Mouse (Mus musculus): ENCODE results near the gene Gprc5c. TPM values are rescaled to one million over a fixed set of nuclear protein-coding genes. Genes with fewer than 3 reads are reported as not detected.
A peak's percentile ranks its signal among the peaks of the same experiment; 100 is the strongest.

The Gprc5c gene
- polyA plus RNA-seq, 1 experiment from 2014 or later = 3.7 TPM

DNA sequence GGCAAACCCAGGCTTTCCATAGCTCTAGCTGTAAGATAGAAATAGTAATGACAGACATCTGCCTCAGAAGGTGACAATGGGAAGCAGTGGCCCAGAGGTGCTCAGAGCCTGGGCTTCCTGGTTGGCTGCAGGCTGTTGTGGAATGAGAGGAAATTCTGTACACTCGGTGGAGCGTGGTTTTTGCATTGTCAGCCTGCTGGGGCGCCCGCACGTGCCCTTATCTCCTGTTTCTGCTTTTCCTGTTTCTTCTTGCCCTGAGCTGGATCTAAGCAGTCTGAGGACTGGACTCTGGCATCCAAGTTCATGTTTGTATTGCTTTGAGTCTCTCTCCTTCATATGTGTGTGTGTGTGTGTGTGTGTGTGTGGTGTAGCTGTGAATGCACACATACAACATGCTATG is 24.3 kb upstream of the Gprc5c start:
- Histone ChIP-seq H3K4me2 (ENCODE audit: low read depth, low read length) (no peak overlapping the region), H3K36me3 (ENCODE audit: control insufficient read depth, insufficient read depth, low read length) (no peaks in the 10 kb centered on the region), H3K27ac (ENCODE audit: low read depth, low read length) (no peak overlapping the region), H3K9ac (replicated peaks; ENCODE audit: low read depth, low read length) (no peak overlapping the region), H3K4me3 (ENCODE audit: low read depth, low read length) (no peak overlapping the region), H3K27me3 (ENCODE audit: control insufficient read depth, insufficient read depth, low read length) (no peaks in the 10 kb centered on the region), H3K4me1 (ENCODE audit: control insufficient read depth, insufficient read depth, low read length) (peaks cover 16% of the 10 kb centered on the region), H3K9me3 (ENCODE audit: control insufficient read depth, low read length) (no peaks in the 10 kb centered on the region)
- WGBS = 75% methylated on average over 5 of the region's 5 CpGs
- no peak for ATAC-seq (ENCODE audit: low read depth)

GRCm38 (mm10) chr11:114829499-114830432 is 21.2 kb upstream of the Gprc5c start:
- Histone ChIP-seq H3K9me3 (ENCODE audit: control insufficient read depth, low read length) (no peaks in the 10 kb centered on the region), H3K9ac (replicated peaks; ENCODE audit: low read depth, low read length) (peak overlapping the region; percentile 32; the same call in 1 of the 2 replicates), H3K27ac (ENCODE audit: low read depth, low read length) (no peak overlapping the region), H3K4me1 (ENCODE audit: control insufficient read depth, insufficient read depth, low read length) (peaks cover 8% of the 10 kb centered on the region; the same call in 1 of the 2 replicates), H3K36me3 (ENCODE audit: control insufficient read depth, insufficient read depth, low read length) (no peaks in the 10 kb centered on the region), H3K4me3 (ENCODE audit: low read depth, low read length) (0 out of 2 replicates have a peak overlapping the region, but pooled peaks have one; percentile 13), H3K27me3 (ENCODE audit: control insufficient read depth, insufficient read depth, low read length) (no peaks in the 10 kb centered on the region), H3K4me2 (ENCODE audit: low read depth, low read length) (peak overlapping the region; percentile 38)
- ATAC-seq (ENCODE audit: low read depth) = no peak
- WGBS = 9% methylated on average over 24 of the region's 24 CpGs

GRCm38 (mm10) chr11:114830433-114830773 is 20.5 kb upstream of the Gprc5c start:
- Histone ChIP-seq H3K4me2 (ENCODE audit: low read depth, low read length) (peak overlapping the region; percentile 38), H3K9ac (replicated peaks; ENCODE audit: low read depth, low read length) (no peak overlapping the region), H3K4me1 (ENCODE audit: control insufficient read depth, insufficient read depth, low read length) (peaks cover 8% of the 10 kb centered on the region; the same call in 1 of the 2 replicates), H3K27ac (ENCODE audit: low read depth, low read length) (no peak overlapping the region), H3K4me3 (ENCODE audit: low read depth, low read length) (no peak overlapping the region), H3K36me3 (ENCODE audit: control insufficient read depth, insufficient read depth, low read length) (no peaks in the 10 kb centered on the region), H3K9me3 (ENCODE audit: control insufficient read depth, low read length) (no peaks in the 10 kb centered on the region), H3K27me3 (ENCODE audit: control insufficient read depth, insufficient read depth, low read length) (no peaks in the 10 kb centered on the region)
- 12% methylated on average over 8 of the region's 8 CpGs for WGBS
- no peak for ATAC-seq (ENCODE audit: low read depth)

GRCm38 (mm10) chr11:114833166-114833565 is 17.8 kb upstream of the Gprc5c start:
- H3K9me3 ChIP-seq (ENCODE audit: control insufficient read depth, low read length) = no peaks in the 10 kb centered on the region
- no peak overlapping the region for H3K4me3 ChIP-seq (ENCODE audit: low read depth, low read length)
- no peaks in the 10 kb centered on the region for H3K36me3 ChIP-seq (ENCODE audit: control insufficient read depth, insufficient read depth, low read length)
- H3K27ac ChIP-seq (ENCODE audit: low read depth, low read length) = no peak overlapping the region
- H3K4me1 ChIP-seq (ENCODE audit: control insufficient read depth, insufficient read depth, low read length) = peaks cover 8% of the 10 kb centered on the region; the same call in 1 of the 2 replicates
- 77% methylated on average over 5 of the region's 5 CpGs for WGBS
- no peak overlapping the region for H3K9ac ChIP-seq (replicated peaks; ENCODE audit: low read depth, low read length)
- no peaks in the 10 kb centered on the region for H3K27me3 ChIP-seq (ENCODE audit: control insufficient read depth, insufficient read depth, low read length)
- no peak overlapping the region for H3K4me2 ChIP-seq (ENCODE audit: low read depth, low read length)
- ATAC-seq (ENCODE audit: low read depth) = no peak

GRCm38 (mm10) chr11:114843818-114844463 is 7.0 kb upstream of the Gprc5c start:
- WGBS = 3% methylated on average over 8 of the region's 8 CpGs
- no peak overlapping the region for H3K9ac ChIP-seq (replicated peaks; ENCODE audit: low read depth, low read length)

GRCm38 (mm10) chr11:114844464-114845220 is 6.3 kb upstream of the Gprc5c start:
- 0 out of 2 replicates have a peak, but pooled peaks cover 3% of the 10 kb centered on the region for H3K4me1 ChIP-seq (ENCODE audit: control insufficient read depth, insufficient read depth, low read length)
- no peaks in the 10 kb centered on the region for H3K9me3 ChIP-seq (ENCODE audit: control insufficient read depth, low read length)
- no peaks in the 10 kb centered on the region for H3K36me3 ChIP-seq (ENCODE audit: control insufficient read depth, insufficient read depth, low read length)
- no peak overlapping the region for H3K4me2 ChIP-seq (ENCODE audit: low read depth, low read length)
- 69% methylated on average over 7 of the region's 7 CpGs for WGBS
- H3K9ac ChIP-seq (replicated peaks; ENCODE audit: low read depth, low read length) = no peak overlapping the region
- H3K4me3 ChIP-seq (ENCODE audit: low read depth, low read length) = no peak overlapping the region
- no peak for ATAC-seq (ENCODE audit: low read depth)
- H3K27me3 ChIP-seq (ENCODE audit: control insufficient read depth, insufficient read depth, low read length) = peaks cover 4% of the 10 kb centered on the region
- H3K27ac ChIP-seq (ENCODE audit: low read depth, low read length) = no peak overlapping the region

More at GRCm38 (mm10) chr11:114843818-114844463, 7.0 kb upstream of the Gprc5c start:
- Histone ChIP-seq H3K27ac (ENCODE audit: low read depth, low read length) (no peak overlapping the region), H3K4me1 (ENCODE audit: control insufficient read depth, insufficient read depth, low read length) (0 out of 2 replicates have a peak, but pooled peaks cover 3% of the 10 kb centered on the region), H3K4me2 (ENCODE audit: low read depth, low read length) (no peak overlapping the region), H3K27me3 (ENCODE audit: control insufficient read depth, insufficient read depth, low read length) (no peaks in the 10 kb centered on the region), H3K36me3 (ENCODE audit: control insufficient read depth, insufficient read depth, low read length) (no peaks in the 10 kb centered on the region), H3K4me3 (ENCODE audit: low read depth, low read length) (no peak overlapping the region), H3K9me3 (ENCODE audit: control insufficient read depth, low read length) (no peaks in the 10 kb centered on the region)
- no peak; the same call in 1 of the 2 replicates for ATAC-seq (ENCODE audit: low read depth)

- no peak for ATAC-seq (ENCODE audit: low read depth)
- H3K4me3 ChIP-seq (ENCODE audit: low read depth, low read length) = no peak overlapping the region
- H3K27me3 ChIP-seq (ENCODE audit: control insufficient read depth, insufficient read depth, low read length) = peaks cover 13% of the 10 kb centered on the region
- H3K27ac ChIP-seq (ENCODE audit: low read depth, low read length) = no peak overlapping the region
- WGBS = 85% methylated on average over 4 of the region's 4 CpGs
- H3K9me3 ChIP-seq (ENCODE audit: control insufficient read depth, low read length) = no peaks in the 10 kb centered on the region
- H3K36me3 ChIP-seq (ENCODE audit: control insufficient read depth, insufficient read depth, low read length) = no peaks in the 10 kb centered on the region
- no peak overlapping the region for H3K9ac ChIP-seq (replicated peaks; ENCODE audit: low read depth, low read length)
- H3K4me2 ChIP-seq (ENCODE audit: low read depth, low read length) = no peak overlapping the region
- H3K4me1 ChIP-seq (ENCODE audit: control insufficient read depth, insufficient read depth, low read length) = 0 out of 2 replicates have a peak, but pooled peaks cover 9% of the 10 kb centered on the region
Observed at GRCm38 (mm10) chr11:114846336-114846735, 4.6 kb upstream of the Gprc5c start.

GRCm38 (mm10) chr11:114847008-114847407 is 3.9 kb upstream of the Gprc5c start:
- Histone ChIP-seq H3K9me3 (ENCODE audit: control insufficient read depth, low read length) (no peaks in the 10 kb centered on the region), H3K4me2 (ENCODE audit: low read depth, low read length) (no peak overlapping the region), H3K27ac (ENCODE audit: low read depth, low read length) (no peak overlapping the region), H3K27me3 (ENCODE audit: control insufficient read depth, insufficient read depth, low read length) (peaks cover 20% of the 10 kb centered on the region), H3K36me3 (ENCODE audit: control insufficient read depth, insufficient read depth, low read length) (no peaks in the 10 kb centered on the region), H3K4me1 (ENCODE audit: control insufficient read depth, insufficient read depth, low read length) (0 out of 2 replicates have a peak, but pooled peaks cover 13% of the 10 kb centered on the region), H3K4me3 (ENCODE audit: low read depth, low read length) (no peak overlapping the region), H3K9ac (replicated peaks; ENCODE audit: low read depth, low read length) (no peak overlapping the region)
- WGBS = 85% methylated on average over 5 of the region's 5 CpGs
- no peak for ATAC-seq (ENCODE audit: low read depth)

Data from neural tube, embryonic 14.5 days (tissue).